Mouse (Mus musculus) spleen, postnatal 14 days (tissue): Measurements from ENCODE around the gene Dlk2.

Source experiments
- DNase-seq, 2 experiments: peaks; one replicate each; pipeline ENCODE4 v3.0.0; 2021 to 2022; ENCODE audit warnings: low spot score in 2 of 2

The Dlk2 gene

DNA sequence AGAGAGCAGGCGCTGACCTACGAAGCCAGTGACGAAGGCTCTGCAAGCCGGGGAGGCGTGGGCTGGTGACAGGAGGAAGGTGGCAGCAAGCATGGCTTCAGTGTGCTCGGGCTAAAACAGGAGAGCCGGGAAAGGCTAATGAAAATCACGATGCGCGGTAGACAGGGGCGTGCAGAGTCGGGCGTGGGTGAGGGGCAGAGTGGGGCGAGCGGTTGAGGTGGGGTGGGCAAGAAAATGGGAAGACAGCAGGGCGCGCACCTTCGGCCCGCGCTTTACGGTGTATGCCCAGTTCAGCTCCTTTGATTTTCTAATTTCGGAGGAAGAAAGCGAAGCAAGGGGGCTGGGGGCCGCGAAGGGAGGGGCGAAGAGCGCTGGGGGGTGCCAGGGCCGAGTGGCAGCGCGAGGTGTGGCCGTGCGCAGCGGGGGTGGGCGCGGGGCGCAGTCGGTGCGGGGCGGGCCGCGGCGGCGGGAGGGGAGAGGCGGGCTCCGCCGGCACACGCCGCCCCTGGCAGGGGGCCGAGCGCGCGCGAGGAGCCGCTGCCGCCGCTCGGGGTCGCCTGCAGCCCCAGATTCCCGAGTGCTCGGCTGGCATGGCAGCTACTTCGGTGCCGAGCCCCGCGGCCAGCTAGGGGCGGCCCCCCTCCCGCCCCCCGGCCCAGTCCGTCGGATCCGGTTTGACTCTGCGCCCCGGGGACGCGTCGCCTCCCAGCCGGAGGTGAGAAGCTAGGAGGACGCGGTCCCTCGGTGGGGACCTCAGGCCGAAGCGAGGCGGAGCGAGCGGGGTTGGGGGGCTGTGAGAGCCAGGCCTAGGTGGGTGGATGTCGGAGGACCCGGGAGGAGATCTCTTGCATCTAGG is at the start of gene Dlk2:
Gene Dlk2 (plus strand): TSS at position 58 of the 856 bp plus-strand sequence.
- DNase-seq, result no peak

DNA sequence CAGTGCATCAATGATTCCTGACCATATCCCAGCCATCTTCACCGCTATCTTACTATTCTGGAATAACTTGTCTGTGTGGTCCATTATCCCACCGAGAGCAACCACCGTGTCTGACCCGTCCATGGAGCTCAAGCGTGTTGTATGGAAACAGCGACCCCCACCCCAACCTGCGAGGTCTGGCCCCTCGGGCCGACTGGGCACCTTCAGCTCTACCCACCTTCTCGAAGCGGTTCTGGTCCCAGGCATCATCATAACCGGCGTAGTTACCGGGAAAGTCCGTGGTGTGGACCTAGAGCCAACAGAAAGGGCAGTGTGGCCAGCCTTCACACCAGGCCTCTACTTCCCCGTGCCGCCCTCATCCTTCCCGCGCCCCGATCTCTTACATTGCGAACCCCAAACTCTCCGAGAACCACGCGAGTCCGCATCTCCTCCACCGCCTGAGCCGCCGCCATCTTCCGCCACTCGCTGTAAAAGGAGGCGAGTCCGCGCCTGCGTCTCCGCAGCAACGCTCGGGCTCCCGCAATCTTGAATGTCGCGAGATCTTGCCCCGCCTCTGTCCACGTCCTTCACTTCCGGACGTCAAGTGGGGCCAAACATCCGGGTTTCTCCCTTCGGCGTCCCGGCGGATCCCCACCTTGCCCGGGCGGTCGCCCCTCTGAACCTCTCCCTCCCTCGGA is 49.6 kb upstream of the Dlk2 start, which contains the start of the genes Polr1c and Yipf3:
Gene Polr1c (minus strand): TSS at position 543 of the 677 bp plus-strand sequence.
Gene Yipf3 (plus strand): TSS at position 569 of the 677 bp plus-strand sequence.
- DNase-seq, result peak; percentile 88 to 93

DNA sequence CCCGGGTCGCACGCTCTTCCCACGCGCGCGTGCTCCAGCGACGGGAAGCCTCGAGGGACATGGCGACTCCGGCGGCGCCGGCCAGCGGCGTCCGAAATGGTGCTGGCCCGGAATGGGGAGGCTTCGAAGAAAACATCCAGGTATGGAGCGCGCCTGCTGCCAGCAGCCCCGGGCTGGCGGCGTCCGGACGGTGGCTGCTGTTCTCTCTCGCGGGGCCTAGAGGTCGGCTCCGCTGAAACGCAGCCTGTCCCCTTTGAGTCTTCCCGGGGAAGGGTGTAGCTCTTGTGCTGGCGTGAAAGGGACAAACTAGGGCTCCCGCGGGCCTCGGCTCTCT is 49.1 kb upstream of the Dlk2 start:
- DNase-seq, result no peak

DNA sequence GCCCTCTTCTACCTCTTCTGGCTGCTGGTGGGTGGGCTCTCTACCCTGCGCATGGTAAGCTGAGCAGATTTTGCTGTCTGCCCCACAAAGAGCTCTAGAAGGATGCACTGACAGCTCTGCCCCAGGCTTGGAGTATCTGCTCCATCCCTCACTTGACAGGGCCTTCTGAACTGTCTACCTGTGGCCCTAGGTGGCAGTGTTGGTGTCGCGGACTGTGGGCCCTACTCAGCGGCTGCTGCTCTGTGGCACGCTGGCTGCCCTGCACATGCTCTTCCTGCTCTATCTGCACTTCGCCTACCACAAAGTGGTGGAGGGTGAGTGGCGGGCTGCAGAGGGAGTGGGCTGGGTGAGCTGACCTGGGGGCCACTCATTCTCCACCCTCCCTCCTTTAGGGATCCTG is 46.0 kb upstream of the Dlk2 start:
- DNase-seq, result no peak

DNA sequence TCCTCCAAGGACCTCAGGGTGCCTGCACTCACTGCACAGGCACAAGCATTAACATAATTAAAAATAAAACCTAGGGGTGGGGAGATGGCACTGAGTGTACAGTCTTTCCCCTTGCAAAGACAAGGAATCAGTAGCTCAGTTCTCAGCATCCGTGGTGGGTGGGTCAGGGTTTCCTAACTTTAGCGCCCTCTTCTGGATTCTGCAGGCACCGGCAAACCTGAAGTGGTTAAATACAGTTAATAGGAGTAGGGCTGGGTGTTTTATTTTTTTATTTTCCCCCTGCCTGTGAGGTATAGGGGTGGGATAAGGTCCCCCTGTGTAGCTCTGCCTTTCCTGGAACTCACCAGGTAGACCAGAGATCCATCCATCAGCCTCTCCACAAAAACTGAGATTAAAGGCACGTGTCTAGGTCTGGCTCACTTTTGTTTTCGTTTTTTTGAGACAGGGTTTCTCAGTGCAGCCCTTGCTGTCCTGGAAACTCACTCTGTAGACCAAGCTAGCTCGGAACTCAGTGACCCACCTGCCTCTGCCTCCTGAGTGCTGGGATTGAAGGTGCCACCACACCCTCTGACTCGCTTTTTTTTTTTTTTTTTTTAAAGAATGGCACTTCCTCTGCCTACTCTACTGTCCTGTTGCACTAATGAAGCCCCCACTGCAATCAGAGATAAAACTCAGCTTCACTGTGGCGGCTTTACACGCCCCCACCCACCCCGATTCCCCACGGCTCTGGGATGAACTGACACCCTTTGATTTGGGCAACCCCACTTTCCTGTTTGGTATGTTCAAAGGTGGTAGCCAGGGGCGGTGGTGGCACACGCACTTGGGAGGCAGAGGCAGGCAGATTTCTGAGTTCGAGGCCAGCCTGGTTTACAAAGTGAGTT is 44.4 kb upstream of the Dlk2 start:
- peak in 1 of 2 experiments; percentile 38 for DNase-seq

DNA sequence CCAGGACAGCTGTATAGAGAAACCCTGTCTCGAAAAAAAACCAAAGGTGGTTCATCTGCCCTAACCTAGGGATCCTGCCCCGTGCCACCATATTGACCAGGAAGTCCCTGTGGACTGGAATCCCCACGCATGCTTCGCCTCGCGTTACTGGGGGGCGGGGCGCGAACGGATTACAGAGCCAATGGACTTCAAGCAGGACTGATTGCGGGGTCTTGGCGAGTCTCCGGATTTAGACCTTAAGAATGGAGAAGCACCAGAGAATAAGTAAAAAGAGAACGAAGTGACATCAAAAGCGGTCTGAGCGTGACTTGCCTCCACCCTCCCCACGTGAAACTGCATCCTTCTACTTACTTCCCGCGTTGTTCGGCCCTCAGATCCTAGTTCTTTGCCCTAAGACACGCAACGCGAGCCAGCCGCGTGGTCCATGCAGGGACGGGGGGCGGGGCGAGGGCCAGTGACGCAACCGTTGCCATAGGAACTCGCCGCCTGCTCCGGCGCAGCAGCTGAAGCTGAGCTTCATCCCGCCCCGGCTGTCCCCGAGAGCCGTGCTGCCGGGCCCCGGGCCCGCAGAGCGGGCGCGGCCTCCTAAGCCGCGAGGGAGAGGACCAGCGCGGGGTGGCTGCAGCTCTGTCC is 43.7 kb upstream of the Dlk2 start, which contains the start of gene Lrrc73:
Gene Lrrc73 (plus strand): TSS at position 80 of the 633 bp plus-strand sequence.
- peak; percentile 73 to 86 for DNase-seq

DNA sequence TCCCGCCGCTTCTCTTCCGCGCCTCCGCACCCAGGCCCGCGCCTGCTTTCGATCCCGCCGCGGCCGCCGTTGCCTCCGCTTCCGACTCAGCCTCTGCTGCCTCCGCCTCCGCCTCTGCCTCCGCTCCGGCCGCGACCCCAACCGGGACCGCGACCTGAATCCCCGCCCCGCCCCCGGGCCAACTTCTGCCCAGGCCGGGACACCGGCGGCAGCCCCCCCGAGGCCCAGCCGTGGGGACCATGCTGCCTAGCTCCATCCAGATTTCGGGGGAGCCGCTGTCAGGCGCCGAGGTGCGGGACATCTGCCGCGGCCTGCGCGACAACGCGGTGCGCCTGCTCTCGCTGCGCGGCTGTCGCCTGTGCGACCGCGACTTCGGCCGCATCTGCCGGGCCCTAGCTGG is 43.1 kb upstream of the Dlk2 start:
- peak in 1 of 2 experiments; percentile 11 for DNase-seq

DNA sequence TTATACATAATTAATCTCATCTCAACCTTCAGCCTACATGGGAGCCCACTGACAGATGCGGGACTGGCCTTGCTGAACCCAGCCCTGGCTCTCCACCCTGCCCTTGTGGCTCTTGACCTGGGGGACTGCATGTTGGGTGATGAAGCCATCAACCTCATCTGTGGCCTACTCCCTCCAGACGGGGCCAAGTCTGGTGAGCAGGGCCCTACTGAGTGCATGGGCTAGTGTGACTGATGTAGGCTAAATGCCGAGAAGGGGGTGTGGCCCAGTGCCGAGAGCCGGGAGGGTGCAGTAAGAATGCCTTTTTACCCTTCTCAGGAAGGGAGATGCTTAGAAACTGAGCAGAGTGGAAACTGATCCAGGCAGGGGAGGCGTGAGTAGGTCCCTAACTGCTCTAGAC is 42.1 kb upstream of the Dlk2 start:
- no peak for DNase-seq

DNA sequence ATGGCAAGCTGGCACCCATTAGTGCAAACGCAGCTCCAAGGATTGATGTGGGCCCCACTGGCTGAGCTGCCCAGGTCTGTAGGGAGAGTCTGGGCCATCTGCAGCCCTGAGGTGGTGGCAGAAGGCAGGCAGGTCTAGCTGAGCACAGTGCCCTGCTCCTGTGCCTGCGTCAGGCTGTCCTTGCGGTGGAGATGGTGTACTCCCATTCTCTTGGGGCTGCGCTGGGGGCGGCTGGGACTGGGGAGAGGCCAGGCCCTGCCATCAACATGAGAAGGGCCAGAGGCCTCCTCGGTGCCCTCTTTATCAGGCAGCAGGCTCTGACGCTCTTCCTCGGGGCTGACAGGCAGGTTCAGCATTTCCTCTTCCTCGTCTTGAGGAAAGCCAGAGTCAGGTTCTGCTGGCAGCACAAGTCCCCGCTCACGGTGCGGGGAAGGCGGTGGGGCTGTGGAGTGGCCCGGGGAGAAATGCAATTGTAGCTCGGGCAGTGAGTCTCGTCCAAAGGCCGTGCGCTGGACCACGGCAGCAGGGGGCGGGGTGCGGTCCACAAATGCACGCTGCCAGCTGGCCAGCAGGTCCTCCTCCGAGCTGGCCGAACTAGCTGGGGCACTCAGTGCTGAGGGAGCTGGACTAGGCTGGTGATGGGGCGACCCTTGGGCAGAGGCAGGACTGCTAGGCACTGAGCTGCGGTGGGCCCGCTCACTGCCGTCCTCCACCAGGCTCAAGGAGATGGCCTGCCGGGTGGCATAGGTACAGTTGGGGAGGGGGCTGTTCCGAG is 38.8 kb upstream of the Dlk2 start:
- no peak for DNase-seq

DNA sequence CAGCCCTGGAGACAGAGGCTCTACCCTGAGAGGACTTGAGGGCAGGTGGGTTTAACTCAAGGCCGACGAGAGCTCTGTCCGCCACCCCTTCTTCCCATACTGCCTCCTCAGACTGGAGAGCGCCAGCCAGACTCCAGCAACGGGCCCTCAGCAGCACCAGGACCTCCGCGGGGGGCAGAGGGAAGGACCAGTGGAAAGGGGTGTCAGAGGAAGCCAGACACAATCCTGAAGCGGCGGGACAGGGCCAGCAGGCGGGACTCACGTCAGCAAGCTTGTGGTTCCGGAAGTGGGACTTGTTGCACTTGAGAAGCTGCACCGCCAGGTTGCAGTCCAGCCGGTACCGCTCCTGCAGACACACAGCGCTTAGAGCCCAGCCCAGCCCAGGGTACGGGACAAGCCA is 37.5 kb upstream of the Dlk2 start:
- DNase-seq, result no peak

DNA sequence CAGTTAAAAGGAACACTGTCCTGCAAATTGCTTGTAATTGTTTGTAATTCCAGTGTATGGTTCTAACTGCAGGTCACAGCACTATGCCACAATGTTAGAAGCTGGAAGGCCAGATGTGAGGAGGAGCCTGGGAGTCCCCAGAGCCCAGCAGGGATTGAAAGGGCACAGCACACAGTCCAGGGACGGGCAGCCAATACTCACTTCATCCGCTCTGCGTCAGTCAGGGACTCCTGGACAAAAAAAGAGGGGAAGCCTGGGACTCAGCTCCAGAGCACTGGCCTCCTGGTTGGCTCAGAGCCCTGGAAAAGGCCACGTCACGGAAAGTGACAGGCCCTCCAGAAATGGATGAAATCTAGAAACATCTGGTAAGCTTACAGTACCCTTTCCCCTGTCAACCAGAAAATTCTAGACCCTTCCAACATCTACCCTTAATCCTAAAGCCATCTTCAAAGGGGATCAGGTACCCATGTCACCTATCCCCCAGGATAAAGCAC is 35.0 kb upstream of the Dlk2 start:
- no peak for DNase-seq

DNA sequence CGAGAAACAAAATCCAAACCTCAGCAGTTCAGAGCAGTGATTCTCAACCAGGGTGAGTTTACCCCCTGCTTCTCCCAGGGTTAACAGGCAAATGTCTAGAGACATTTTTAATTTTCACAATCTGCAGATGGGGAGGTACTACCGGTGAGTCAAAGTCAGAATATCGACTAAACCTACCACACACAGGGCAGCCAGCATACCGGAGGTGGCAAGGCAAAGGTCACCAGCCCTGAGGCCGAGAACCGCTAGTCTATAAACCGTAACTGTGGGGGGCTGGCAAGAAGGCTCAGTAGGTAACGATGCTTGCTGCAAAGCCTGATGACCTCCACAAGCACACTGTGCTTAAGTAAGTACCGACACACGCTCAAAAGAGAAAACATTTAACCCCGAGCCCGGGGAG is 31.7 kb upstream of the Dlk2 start:
- DNase-seq, result no peak

DNA sequence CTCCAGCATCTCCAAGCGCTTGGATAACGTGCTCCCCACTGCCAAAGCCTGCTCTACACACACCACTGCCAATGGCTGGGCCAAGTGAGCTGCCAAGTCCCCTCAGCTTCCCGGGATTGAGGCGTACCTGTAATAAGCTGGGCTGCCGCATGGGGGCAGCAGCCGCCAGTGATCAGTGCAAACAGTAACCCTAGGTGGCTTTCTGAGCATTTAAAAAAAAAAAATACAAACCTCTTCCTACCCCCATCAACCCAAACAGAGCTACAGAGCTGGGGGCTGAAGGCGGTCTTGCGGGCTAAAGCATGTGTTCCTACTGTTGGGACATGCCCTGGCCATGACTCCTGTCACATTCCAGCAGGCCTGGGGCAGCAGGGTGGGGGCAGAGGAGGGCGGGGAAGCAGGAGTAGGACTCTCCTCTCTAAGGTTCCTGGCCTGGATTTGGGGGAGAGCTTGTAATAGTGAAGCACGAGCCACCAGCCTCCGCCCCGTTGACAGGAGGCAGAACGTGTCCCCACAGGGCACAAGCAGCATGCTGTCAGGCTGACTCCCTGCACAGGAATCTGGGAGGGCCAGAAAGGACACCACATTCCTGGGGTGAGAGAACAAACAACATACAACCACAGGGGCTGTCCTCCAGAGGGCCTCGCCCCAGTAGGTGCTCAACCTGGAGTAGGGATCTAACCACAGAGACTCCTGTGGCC is 31.2 kb upstream of the Dlk2 start:
- peak; percentile 32 to 59 for DNase-seq

DNA sequence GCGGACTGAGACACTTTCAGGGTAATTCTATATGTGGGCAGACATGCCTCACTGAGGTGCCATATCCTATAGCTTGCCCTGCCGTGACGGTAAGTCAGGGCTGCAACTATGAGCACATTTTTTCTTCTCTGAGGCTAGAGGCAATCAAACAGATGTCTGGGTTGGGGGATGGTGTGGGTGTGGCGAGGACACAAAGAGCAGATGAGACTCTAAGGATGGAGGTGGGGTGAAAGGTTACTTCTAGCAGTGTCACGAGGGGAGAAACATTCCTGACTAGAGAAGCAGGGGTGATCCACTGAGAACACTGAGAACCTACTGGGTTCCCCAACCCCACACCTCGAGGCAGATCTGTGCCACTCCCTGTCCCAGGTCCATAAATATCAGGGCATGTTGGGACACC is 30.2 kb upstream of the Dlk2 start:
- no peak for DNase-seq

DNA sequence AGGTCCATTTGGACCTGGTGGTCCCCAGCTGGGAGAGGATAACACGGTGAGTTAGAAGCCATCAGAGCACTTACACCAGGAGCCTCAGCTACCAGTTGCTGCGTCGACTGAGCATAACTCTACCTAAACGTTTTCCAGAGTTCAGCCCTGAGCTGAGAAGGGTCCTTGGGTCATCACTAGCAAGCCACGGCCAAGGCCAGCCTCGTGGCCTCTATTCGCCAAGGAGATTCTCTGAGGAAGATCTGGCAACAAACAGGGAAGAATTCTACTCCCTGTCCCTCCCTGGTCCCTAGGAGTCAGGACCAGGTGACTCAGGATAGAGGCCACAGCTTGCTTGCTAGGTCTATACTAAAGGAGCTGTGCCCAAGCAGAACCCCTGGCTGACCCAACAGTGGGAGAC is 29.7 kb upstream of the Dlk2 start:
- DNase-seq, result no peak

DNA sequence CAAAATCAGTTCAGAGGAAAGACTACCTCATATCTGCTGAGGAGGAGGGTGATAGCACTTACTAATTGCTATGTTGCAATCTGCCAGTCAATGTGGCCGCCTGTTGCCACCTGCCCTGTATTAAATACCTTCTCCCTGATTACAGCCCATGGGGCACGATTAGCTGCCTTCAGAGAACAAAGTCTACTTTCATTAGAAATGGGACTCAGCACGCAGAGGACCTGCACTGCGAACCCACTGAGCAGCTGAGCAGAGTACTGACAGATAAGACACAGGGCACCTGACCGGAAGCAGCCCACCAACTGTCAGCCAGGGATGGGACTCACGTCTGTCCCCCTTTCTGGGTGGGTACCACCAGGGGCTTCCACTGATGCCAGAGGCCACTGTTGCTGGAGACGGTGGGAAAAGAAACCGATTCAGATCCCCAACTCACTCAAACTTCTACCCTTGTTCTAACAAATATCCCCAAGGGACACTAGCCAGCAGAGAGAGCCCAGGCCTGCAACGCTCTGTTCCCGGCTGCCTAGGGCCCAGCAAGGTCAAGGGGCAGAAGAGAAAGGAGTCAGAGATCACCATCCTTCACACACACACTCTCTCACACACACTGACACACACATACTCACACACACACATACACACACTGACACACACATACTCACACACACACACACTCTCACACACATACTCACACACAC is 29.0 kb upstream of the Dlk2 start:
- no peak for DNase-seq

DNA sequence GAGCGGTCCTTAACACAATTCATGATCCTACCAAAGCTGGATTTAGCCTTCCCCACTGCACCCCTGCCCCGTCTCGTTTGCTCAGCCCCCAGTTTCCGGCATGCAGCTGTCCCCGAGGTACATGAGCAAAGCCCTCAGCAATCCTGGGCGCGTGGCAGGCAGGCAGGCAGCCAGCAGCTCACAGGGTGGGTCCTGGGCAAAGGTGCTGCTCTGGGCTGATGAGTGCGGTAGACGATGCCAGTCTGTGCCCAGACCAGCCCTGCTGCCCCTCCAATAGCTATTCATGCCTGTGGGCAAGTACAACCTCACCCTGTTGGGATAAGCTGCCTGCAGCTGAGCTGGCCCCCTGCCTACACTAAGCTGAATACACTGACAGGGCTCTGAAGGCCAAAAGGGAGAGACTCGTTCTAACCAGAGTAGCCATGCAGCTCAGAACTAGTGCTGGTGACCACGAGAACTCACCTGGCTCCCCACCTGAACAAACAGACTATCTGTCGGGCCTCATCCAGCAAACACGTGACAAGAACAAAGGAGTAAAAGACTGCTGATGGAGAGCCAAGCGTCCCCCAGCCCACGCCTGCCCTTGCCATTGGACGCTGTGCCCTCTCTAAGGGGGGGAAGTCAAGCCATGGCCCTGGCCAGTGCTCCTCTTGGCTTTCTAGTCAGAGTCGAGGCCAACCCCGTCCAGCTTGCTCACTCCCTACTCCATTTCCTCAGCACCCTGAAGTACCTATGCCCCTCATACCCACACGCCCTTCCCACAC is 27.3 kb upstream of the Dlk2 start:
- no peak for DNase-seq

DNA sequence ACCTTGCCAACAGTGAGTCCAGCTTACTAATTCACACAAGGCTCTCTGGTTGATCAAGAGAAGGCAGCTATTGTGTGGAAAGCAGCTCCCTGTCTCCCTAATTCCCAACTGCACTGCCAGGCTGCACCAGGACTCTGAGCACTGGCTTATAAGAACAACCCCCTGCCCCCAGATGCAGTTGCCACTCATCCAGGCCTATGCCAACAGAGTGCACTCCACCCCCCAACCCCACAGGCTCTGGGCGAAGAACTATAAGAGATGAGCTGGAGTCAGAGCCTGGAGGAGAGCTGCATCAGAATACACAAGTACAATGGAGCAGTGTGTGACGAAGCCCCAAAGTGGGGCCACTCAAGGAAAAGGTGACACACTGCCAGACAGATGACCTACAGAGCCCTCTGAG is 25.2 kb upstream of the Dlk2 start:
- DNase-seq, result no peak

DNA sequence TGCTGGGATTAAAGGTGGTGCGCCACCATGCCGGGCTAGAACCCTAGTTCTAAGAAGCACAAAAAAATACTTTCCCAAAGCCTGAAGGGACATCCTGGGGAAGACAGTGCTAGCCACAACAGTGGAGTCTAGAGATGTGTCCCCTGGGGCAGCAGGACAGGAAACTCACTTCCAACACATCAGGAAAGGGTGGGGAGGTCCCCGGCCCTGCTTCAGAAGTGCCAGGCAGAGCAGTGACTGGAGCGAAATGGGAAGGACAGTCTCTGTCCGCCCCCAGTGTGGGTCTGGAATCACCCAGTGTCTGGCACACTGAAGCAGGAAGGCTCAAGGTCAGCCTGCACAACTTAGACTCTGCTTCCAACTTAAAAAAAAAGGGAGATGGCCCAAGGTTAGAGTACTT is 24.5 kb upstream of the Dlk2 start:
- DNase-seq, result no peak
